Mouse (Mus musculus) hindbrain, embryonic 12.5 days (tissue): ENCODE results near the gene Ccdc13. TPM values are rescaled to one million over a fixed set of nuclear protein-coding genes. Genes with fewer than 3 reads are reported as not detected.

Source experiments
- ATAC-seq: fragments of 200-750 bp; cut with Nextera tagmentation; 2 replicates; pipeline ENCODE4 v1.8.0; 2017; ENCODE audit warnings: moderate TSS enrichment; ENCODE audit not compliant: low FRiP score
- H3K27ac ChIP-seq: fragments of 300-500 bp; sonication (generic); 2 replicates; pipeline ENCODE4 v1.5.1; 2016; ENCODE audit warnings: mild to moderate bottlenecking
- H3K27me3 ChIP-seq: fragments of 300-500 bp; sonication (generic); 2 replicates; pipeline ENCODE4 v1.6.1; 2016; ENCODE audit warnings: mild to moderate bottlenecking
- H3K36me3 ChIP-seq: fragments of 300-500 bp; sonication (generic); 2 replicates; pipeline ENCODE4 v1.6.1; 2016; ENCODE audit warnings: mild to moderate bottlenecking
- H3K4me1 ChIP-seq: fragments of 300-500 bp; sonication (generic); 2 replicates; pipeline ENCODE4 v1.6.1; 2016
- H3K4me2 ChIP-seq: fragments of 300-500 bp; sonication (generic); replicated peaks from 2 replicates; pipeline ENCODE4 v1.6.1; 2016; ENCODE audit warnings: mild to moderate bottlenecking
- H3K4me3 ChIP-seq: fragments of 300-500 bp; sonication (generic); 2 replicates; pipeline ENCODE4 v1.5.1; 2016; ENCODE audit warnings: mild to moderate bottlenecking
- H3K9ac ChIP-seq: fragments of 300-500 bp; sonication (generic); 2 replicates; pipeline ENCODE4 v1.6.1; 2016; ENCODE audit warnings: mild to moderate bottlenecking, moderate library complexity
- H3K9me3 ChIP-seq: fragments of 300-500 bp; sonication (generic); replicated peaks from 2 replicates; pipeline ENCODE4 v1.6.1; 2016; ENCODE audit warnings: mild to moderate bottlenecking
- WGBS: fragments of 180-500 bp; shearing (Covaris S2); methylation state at CpG from one replicate; pipeline ENCODE4 v1.1.7; 2016; 5-methylcytosine and 5-hydroxymethylcytosine counted together
- polyA plus RNA-seq: library from polyadenylated mRNA; unstranded; fragments of >200 nt; fragmentation: Nextera tagmentation; extraction: Ambion mirVana; gene quantifications from 2 replicates; pipeline ENCODE4 v1.2.1, GENCODE M21; 2016

Gene Ccdc13
- polyA plus RNA-seq = 2.9 and 4.4 TPM in 2 replicates

- WGBS = 4% methylated on average over 61 of the region's 61 CpGs
- no peaks in the 10 kb centered on the region for H3K36me3 ChIP-seq
- no peaks in the 10 kb centered on the region; the same call in 1 of the 2 replicates for H3K27me3 ChIP-seq
- H3K4me3 ChIP-seq = peak within 1 kb of the TSS; percentile 43
- no peak within 1 kb of the TSS for H3K27ac ChIP-seq
- H3K9me3 ChIP-seq = peaks cover 7% of the 10 kb centered on the region; the same call in 1 of the 2 replicates
- ATAC-seq = peak; percentile 92
- H3K9ac ChIP-seq = peak within 1 kb of the TSS; percentile 29
- H3K4me2 ChIP-seq = peak within 1 kb of the TSS; percentile 56
- peaks cover 7% of the 10 kb centered on the region for H3K4me1 ChIP-seq
Observed at GRCm38 (mm10) chr9:121838829-121839621, at the start of gene Ccdc13. Gene Ccdc13, minus strand, starts transcription at chr9:121839461.

- H3K4me3 ChIP-seq = no peak overlapping the region
- H3K36me3 ChIP-seq = no peaks in the 10 kb centered on the region
- 0 out of 2 replicates have a peak, but pooled peaks cover 2% of the 10 kb centered on the region for H3K4me1 ChIP-seq
- H3K9ac ChIP-seq = no peak overlapping the region
- 68% methylated on average over 7 of the region's 7 CpGs for WGBS
- H3K9me3 ChIP-seq = no peaks in the 10 kb centered on the region
- no peak overlapping the region for H3K4me2 ChIP-seq
- no peak for ATAC-seq
- no peak overlapping the region for H3K27ac ChIP-seq
- H3K27me3 ChIP-seq = no peaks in the 10 kb centered on the region
Observed at GRCm38 (mm10) chr9:121882015-121882457, 42.8 kb upstream of the Ccdc13 start.

GRCm38 (mm10) chr9:121881301-121881700, 42.0 kb upstream of the Ccdc13 start:
- Histone ChIP-seq H3K4me3 (no peak overlapping the region), H3K4me1 (0 out of 2 replicates have a peak, but pooled peaks cover 2% of the 10 kb centered on the region), H3K9ac (no peak overlapping the region), H3K27me3 (no peaks in the 10 kb centered on the region), H3K36me3 (no peaks in the 10 kb centered on the region), H3K27ac (no peak overlapping the region), H3K9me3 (no peaks in the 10 kb centered on the region), H3K4me2 (no peak overlapping the region)
- no peak for ATAC-seq
- 77% methylated on average over 6 of the region's 6 CpGs for WGBS

DNA sequence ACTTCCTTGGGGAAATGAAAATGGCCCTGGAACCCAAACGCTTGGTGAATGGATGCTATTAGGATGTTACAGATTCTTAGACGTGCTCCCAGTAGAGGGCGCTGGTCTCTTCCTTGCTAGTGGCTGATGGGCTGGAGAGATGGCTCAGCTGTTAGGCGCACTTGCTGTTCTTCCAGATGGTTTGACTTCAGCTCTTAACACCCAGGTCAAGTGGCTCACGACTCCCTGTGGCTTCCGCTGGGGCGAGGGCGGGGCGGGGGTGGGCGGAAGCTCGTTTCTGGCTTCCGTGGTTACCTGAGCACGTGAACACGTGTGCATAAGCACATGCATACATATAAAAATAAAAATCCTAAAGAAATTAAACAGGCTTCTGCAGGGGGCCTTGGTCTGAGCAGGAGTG, 41.6 kb upstream of the Ccdc13 start:
- no peak overlapping the region for H3K4me3 ChIP-seq
- H3K36me3 ChIP-seq = no peaks in the 10 kb centered on the region
- peak overlapping the region; percentile 19 for H3K4me2 ChIP-seq
- no peak for ATAC-seq
- no peaks in the 10 kb centered on the region for H3K27me3 ChIP-seq
- H3K9ac ChIP-seq = no peak overlapping the region
- 18% methylated on average over 14 of the region's 14 CpGs for WGBS
- no peak overlapping the region for H3K27ac ChIP-seq
- 0 out of 2 replicates have a peak, but pooled peaks cover 2% of the 10 kb centered on the region for H3K4me1 ChIP-seq
- no peaks in the 10 kb centered on the region for H3K9me3 ChIP-seq

DNA sequence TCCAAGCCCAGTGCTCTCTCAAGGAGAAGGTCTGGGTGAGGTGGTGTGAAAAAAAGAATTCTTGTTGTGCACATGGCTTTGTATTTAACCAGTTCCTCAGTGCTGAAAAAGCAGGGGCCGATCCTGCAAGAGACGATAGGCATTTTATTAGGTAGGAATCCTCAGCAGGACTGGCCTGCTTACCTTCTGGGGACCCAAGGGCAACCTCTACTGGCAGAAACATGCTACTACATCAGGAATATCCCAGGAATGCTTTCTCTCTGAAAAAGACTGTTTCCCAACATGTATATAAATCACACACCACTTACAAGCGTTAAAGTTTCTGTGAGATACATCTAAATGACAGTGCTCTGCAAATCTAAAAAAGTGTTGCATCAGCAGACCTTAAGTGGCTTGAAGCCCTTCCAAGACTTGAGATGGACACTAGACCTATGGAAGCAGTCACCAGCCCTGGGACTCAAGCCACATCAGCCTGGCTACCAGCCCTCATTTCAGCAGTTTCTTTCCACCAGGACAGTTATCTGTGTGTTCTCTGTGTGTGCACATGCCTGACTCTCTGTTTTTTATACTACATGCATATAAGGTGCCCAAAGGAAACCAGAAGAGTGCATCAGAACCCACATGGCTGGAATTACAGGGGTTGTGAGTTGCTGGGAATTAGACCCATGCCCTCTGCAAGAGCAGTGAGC, 37.9 kb upstream of the Ccdc13 start:
- 0 out of 2 replicates have a peak, but pooled peaks cover 2% of the 10 kb centered on the region for H3K4me1 ChIP-seq
- H3K9me3 ChIP-seq = no peaks in the 10 kb centered on the region
- H3K27me3 ChIP-seq = no peaks in the 10 kb centered on the region
- no peak overlapping the region for H3K4me2 ChIP-seq
- 25% methylated on average over 3 of the region's 3 CpGs for WGBS
- H3K9ac ChIP-seq = no peak overlapping the region
- no peak overlapping the region for H3K27ac ChIP-seq
- H3K4me3 ChIP-seq = no peak overlapping the region
- ATAC-seq = no peak
- H3K36me3 ChIP-seq = no peaks in the 10 kb centered on the region

DNA sequence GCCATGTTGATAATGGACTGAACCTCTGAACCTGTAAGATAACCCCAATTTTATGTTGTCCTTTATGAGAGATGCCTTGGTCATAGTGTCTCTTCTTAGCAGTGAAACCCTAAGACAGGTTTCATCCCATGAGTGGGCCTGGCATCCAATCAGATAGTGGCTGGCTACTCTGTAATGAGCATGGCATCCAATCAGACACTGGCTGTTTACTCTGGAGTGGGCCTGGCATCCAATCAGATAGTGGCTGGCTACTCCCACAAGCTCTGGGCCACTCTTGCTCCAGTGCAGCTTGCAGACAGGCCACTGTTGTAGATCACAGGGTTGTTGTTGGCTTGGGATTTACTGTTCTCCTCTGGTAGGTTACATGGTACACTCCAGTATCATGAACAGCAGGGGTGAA, 34.3 kb upstream of the Ccdc13 start:
- ATAC-seq = no peak
- Histone ChIP-seq H3K4me2 (no peak overlapping the region), H3K27ac (no peak overlapping the region), H3K27me3 (0 out of 2 replicates have a peak, but pooled peaks cover 4% of the 10 kb centered on the region), H3K9me3 (no peaks in the 10 kb centered on the region), H3K4me3 (no peak overlapping the region), H3K36me3 (no peaks in the 10 kb centered on the region), H3K9ac (no peak overlapping the region), H3K4me1 (no peaks in the 10 kb centered on the region)

GRCm38 (mm10) chr9:121872062-121872683, 32.9 kb upstream of the Ccdc13 start:
- no peaks in the 10 kb centered on the region for H3K9me3 ChIP-seq
- no peaks in the 10 kb centered on the region for H3K36me3 ChIP-seq
- no peak overlapping the region for H3K4me3 ChIP-seq
- WGBS = 82% methylated on average over 2 of the region's 2 CpGs
- H3K9ac ChIP-seq = no peak overlapping the region
- 0 out of 2 replicates have a peak, but pooled peaks cover 4% of the 10 kb centered on the region for H3K27me3 ChIP-seq
- no peak for ATAC-seq
- H3K27ac ChIP-seq = no peak overlapping the region
- no peak overlapping the region for H3K4me2 ChIP-seq
- no peaks in the 10 kb centered on the region for H3K4me1 ChIP-seq

DNA sequence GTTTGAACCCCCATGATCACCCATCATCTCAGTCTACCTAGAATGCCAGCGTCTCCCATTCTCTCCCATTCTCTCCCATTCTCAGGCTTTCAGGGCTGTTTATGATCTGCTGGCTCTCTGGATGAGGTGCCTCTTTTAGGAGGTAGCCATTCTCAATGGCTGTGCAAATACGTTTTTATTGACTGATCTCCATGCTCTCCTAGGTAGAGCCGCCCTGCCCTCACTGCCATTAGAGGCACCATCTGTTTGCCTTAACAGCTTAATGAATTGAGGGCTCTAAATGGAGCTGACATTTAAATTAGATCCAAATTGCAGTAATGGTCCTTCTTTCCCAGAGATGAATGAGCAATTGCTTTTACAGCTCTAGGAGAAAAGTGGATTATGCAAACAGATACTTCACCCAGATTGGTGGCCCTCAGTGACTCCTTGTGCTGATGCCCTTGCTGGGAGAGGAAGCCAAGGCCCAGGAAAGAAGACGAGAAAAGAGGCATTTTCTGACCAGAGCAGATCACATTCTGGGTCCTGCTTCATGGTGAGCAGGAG, 30.8 kb upstream of the Ccdc13 start:
- H3K9me3 ChIP-seq = no peaks in the 10 kb centered on the region
- peaks cover 4% of the 10 kb centered on the region; the same call in 1 of the 2 replicates for H3K4me1 ChIP-seq
- H3K4me2 ChIP-seq = no peak overlapping the region
- H3K36me3 ChIP-seq = no peaks in the 10 kb centered on the region
- 62% methylated on average over 4 of the region's 4 CpGs for WGBS
- H3K9ac ChIP-seq = no peak overlapping the region
- H3K4me3 ChIP-seq = no peak overlapping the region
- 0 out of 2 replicates have a peak, but pooled peaks cover 4% of the 10 kb centered on the region for H3K27me3 ChIP-seq
- peak overlapping the region; percentile 37; the same call in 1 of the 2 replicates for H3K27ac ChIP-seq
- no peak for ATAC-seq

GRCm38 (mm10) chr9:121869432-121869831, 30.2 kb upstream of the Ccdc13 start:
- Histone ChIP-seq H3K4me2 (no peak overlapping the region), H3K4me3 (no peak overlapping the region), H3K27ac (no peak overlapping the region), H3K4me1 (peaks cover 4% of the 10 kb centered on the region; the same call in 1 of the 2 replicates), H3K27me3 (0 out of 2 replicates have a peak, but pooled peaks cover 4% of the 10 kb centered on the region), H3K36me3 (no peaks in the 10 kb centered on the region), H3K9ac (no peak overlapping the region), H3K9me3 (no peaks in the 10 kb centered on the region)
- ATAC-seq = no peak
- whole genome bisulfite sequencing = 92% methylated on average over 5 of the region's 5 CpGs

- Histone ChIP-seq H3K27me3 (0 out of 2 replicates have a peak, but pooled peaks cover 4% of the 10 kb centered on the region), H3K9me3 (no peaks in the 10 kb centered on the region), H3K4me1 (peaks cover 4% of the 10 kb centered on the region; the same call in 1 of the 2 replicates), H3K9ac (no peak overlapping the region), H3K4me2 (no peak overlapping the region), H3K36me3 (no peaks in the 10 kb centered on the region), H3K27ac (no peak overlapping the region), H3K4me3 (no peak overlapping the region)
- 87% methylated on average over 6 of the region's 6 CpGs for WGBS
- no peak for ATAC-seq
Observed at GRCm38 (mm10) chr9:121868236-121868635, 29.0 kb upstream of the Ccdc13 start.

DNA sequence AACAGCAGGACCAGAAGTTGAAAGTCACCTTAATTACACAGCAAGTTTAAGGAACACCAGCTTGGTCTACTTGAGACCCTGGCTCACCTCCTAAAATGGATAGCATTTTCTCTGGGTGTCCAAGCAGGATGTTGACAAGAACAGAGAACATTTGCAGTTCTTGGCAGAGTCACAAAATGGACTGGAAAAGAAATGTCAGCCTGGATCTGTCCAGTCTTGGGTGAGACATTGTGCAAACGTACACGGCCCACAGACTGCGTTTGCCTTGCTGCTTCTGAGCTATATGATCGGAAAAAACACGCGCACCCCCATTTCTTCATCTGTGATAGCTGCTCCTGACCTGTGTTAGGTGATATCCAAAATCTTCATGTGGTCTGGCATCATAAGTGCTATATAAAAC, 28.4 kb upstream of the Ccdc13 start:
- Histone ChIP-seq H3K9ac (no peak overlapping the region), H3K4me1 (peaks cover 4% of the 10 kb centered on the region; the same call in 1 of the 2 replicates), H3K27me3 (0 out of 2 replicates have a peak, but pooled peaks cover 4% of the 10 kb centered on the region), H3K27ac (no peak overlapping the region), H3K4me2 (no peak overlapping the region), H3K36me3 (no peaks in the 10 kb centered on the region), H3K9me3 (no peaks in the 10 kb centered on the region), H3K4me3 (no peak overlapping the region)
- no peak for ATAC-seq
- 93% methylated on average over 6 of the region's 6 CpGs for WGBS
